Mouse (Mus musculus) testis, adult 2 months (tissue): ENCODE data around the gene Cyb561a3.

Source experiments
- CTCF ChIP-seq: fragments of 200-500 bp; IDR thresholded peaks from 2 replicates; pipeline ENCODE4 v1.5.1; 2012; ENCODE audit warnings: low read depth, mild to moderate bottlenecking, inconsistent platforms, low read length, moderate library complexity; ENCODE audit not compliant: control insufficient read depth, insufficient read depth, insufficient replicate concordance
- POLR2A ChIP-seq: fragments of 200-500 bp; IDR thresholded peaks from 2 replicates; pipeline ENCODE4 v1.6.1; 2012; ENCODE audit warnings: low read depth, mild to moderate bottlenecking, inconsistent platforms, low read length, moderate library complexity; ENCODE audit not compliant: control insufficient read depth

GRCm38 (mm10) chr19:10539454-10539853 is 37.5 kb upstream of the Cyb561a3 start:
- TF ChIP-seq POLR2A (no peak), CTCF (no peak)
